Mouse (Mus musculus) G1E (cell line): Measurements from ENCODE around the gene Rasa2. TPM values are rescaled to one million over a fixed set of nuclear protein-coding genes. Genes with fewer than 3 reads are reported as not detected.

ENCODE experiments used
- ATAC-seq: 2 replicates; pipeline ENCODE4 v1.8.0; 2016; ENCODE audit warnings: mild to moderate bottlenecking; ENCODE audit not compliant: insufficient number of reproducible peaks, poor library complexity, low FRiP score, severe bottlenecking; ENCODE audit errors: extremely low read depth
- DNase-seq: peaks from one replicate; pipeline ENCODE4 v3.0.0; 2012; ENCODE audit warnings: low spot score
- H3K27me3 ChIP-seq: 2 replicates; pipeline ENCODE4 v1.6.1; 2012; ENCODE audit warnings: mild to moderate bottlenecking, low read length, inconsistent platforms; ENCODE audit not compliant: insufficient read depth
- H3K36me3 ChIP-seq: replicated peaks from 2 replicates; pipeline ENCODE3; 2012; ENCODE audit warnings: mild to moderate bottlenecking, inconsistent platforms
- H3K4me1 ChIP-seq: 2 replicates; pipeline ENCODE4 v1.6.1; 2012; ENCODE audit warnings: low read depth, low read length, inconsistent platforms, mixed read lengths; ENCODE audit not compliant: insufficient read depth
- H3K4me3 ChIP-seq: 2 replicates; pipeline ENCODE4 v1.5.1; 2012; ENCODE audit warnings: low read depth, mild to moderate bottlenecking, inconsistent platforms, low read length, moderate library complexity, mixed read lengths
- H3K9me3 ChIP-seq: replicated peaks from 2 replicates; pipeline ENCODE4 v1.6.1; 2012; ENCODE audit warnings: inconsistent platforms
- CTCF ChIP-seq: IDR thresholded peaks from 2 replicates; pipeline ENCODE4 v1.5.1; 2012; ENCODE audit warnings: low read depth, low read length, inconsistent platforms, mixed read lengths
- GATA1 ChIP-seq: IDR thresholded peaks from 2 replicates; pipeline ENCODE4 v1.6.1; 2012; ENCODE audit warnings: borderline replicate concordance, low read length, inconsistent platforms, mixed read lengths
- GATA2 ChIP-seq: IDR thresholded peaks from 2 replicates; pipeline ENCODE4 v1.6.1; 2012; ENCODE audit warnings: low read depth, low read length, inconsistent platforms, borderline replicate concordance
- POLR2AphosphoS5 ChIP-seq: IDR thresholded peaks from 2 replicates; pipeline ENCODE4 v1.6.1; 2012; ENCODE audit warnings: low read depth, low read length, inconsistent platforms; ENCODE audit not compliant: insufficient replicate concordance
- TAL1 ChIP-seq: conservative IDR thresholded peaks from 2 replicates; pipeline ENCODE4 v1.6.1; 2012; ENCODE audit warnings: low read depth, low read length, inconsistent platforms, mixed read lengths
- polyA plus RNA-seq: library from polyadenylated mRNA; stranded (reverse); fragments of >175 nt; gene quantifications from 2 replicates; pipeline ENCODE4 v1.2.3, GENCODE M21; 2012
- total RNA-seq, 2 experiments: library from RNA; stranded (forward) in 1 of 2; stranded (reverse) in 1 of 2; fragments of 200-1000 nt in 1 of 2; fragments of >200 nt in 1 of 2; fragmentation: Nextera tagmentation in 1 of 2; gene quantifications; 2 replicates each; pipeline ENCODE4 v1.2.3; 2014 to 2017

Gene Rasa2
- total and polyA plus RNA-seq, 3 experiments, result 3.2 to 74.8 (median 54.9) TPM

- DNase-seq, result no peak
- Histone ChIP-seq H3K9me3 (no peaks in the 10 kb centered on the region), H3K4me3 (no peak overlapping the region; the same call in 1 of the 2 replicates), H3K27me3 (no peaks in the 10 kb centered on the region), H3K36me3 (no peaks in the 10 kb centered on the region), H3K4me1 (peaks cover 67% of the 10 kb centered on the region)
- ATAC-seq, result no peak
- TF ChIP-seq TAL1 (no peak), CTCF (no peak), GATA1 (no peak), POLR2AphosphoS5 (no peak), GATA2 (no peak)
Observed at GRCm38 (mm10) chr9:96639451-96639850, 8.0 kb upstream of the Rasa2 start.

- Histone ChIP-seq H3K4me3 (no peak overlapping the region), H3K36me3 (no peaks in the 10 kb centered on the region), H3K4me1 (peaks cover 74% of the 10 kb centered on the region), H3K9me3 (no peaks in the 10 kb centered on the region), H3K27me3 (no peaks in the 10 kb centered on the region)
- ATAC-seq (no peak), DNase-seq (no peak)
- TF ChIP-seq TAL1, result no peak
- no peak for TF ChIP-seq GATA1
- no peak for TF ChIP-seq GATA2
- no peak for TF ChIP-seq CTCF
- TF ChIP-seq POLR2AphosphoS5, result no peak
Observed at GRCm38 (mm10) chr9:96638508-96638907, 7.1 kb upstream of the Rasa2 start.

GRCm38 (mm10) chr9:96637157-96637548 is 5.7 kb upstream of the Rasa2 start:
- Histone ChIP-seq H3K27me3 (no peaks in the 10 kb centered on the region), H3K9me3 (no peaks in the 10 kb centered on the region), H3K4me1 (peaks cover 87% of the 10 kb centered on the region), H3K4me3 (peak overlapping the region; percentile 7; the same call in 1 of the 2 replicates), H3K36me3 (no peaks in the 10 kb centered on the region)
- ATAC-seq (no peak), DNase-seq (no peak)
- no peak for TF ChIP-seq TAL1
- TF ChIP-seq GATA1, result no peak
- no peak for TF ChIP-seq GATA2
- no peak for TF ChIP-seq POLR2AphosphoS5
- no peak for TF ChIP-seq CTCF

- no peak for TF ChIP-seq CTCF
- TF ChIP-seq GATA1, result no peak
- peak; percentile 72 for TF ChIP-seq TAL1
- H3K36me3 ChIP-seq, result no peaks in the 10 kb centered on the region
- H3K9me3 ChIP-seq, result no peaks in the 10 kb centered on the region
- H3K4me3 ChIP-seq, result no peak overlapping the region; the same call in 1 of the 2 replicates
- peaks cover 93% of the 10 kb centered on the region for H3K4me1 ChIP-seq
- DNase-seq, result peak; percentile 79
- no peaks in the 10 kb centered on the region for H3K27me3 ChIP-seq
- peak; percentile 91 for ATAC-seq
Observed at GRCm38 (mm10) chr9:96636423-96637156, 5.2 kb upstream of the Rasa2 start.

GRCm38 (mm10) chr9:96635899-96636298 is 4.5 kb upstream of the Rasa2 start:
- DNase-seq (no peak), ATAC-seq (no peak)
- Histone ChIP-seq H3K36me3 (no peaks in the 10 kb centered on the region), H3K4me1 (peaks cover 90% of the 10 kb centered on the region), H3K27me3 (no peaks in the 10 kb centered on the region), H3K9me3 (no peaks in the 10 kb centered on the region), H3K4me3 (peak overlapping the region; percentile 42; the same call in 1 of the 2 replicates)
- TF ChIP-seq CTCF (no peak), GATA2 (no peak), POLR2AphosphoS5 (no peak), TAL1 (no peak), GATA1 (no peak)

- DNase-seq (no peak), ATAC-seq (no peak)
- TF ChIP-seq GATA1, result no peak
- no peak for TF ChIP-seq TAL1
- no peak for TF ChIP-seq POLR2AphosphoS5
- no peak for TF ChIP-seq CTCF
- TF ChIP-seq GATA2, result no peak
- peaks cover 85% of the 10 kb centered on the region for H3K4me1 ChIP-seq
- no peak overlapping the region; the same call in 1 of the 2 replicates for H3K4me3 ChIP-seq
- H3K36me3 ChIP-seq, result no peaks in the 10 kb centered on the region
- H3K9me3 ChIP-seq, result no peaks in the 10 kb centered on the region
- no peaks in the 10 kb centered on the region for H3K27me3 ChIP-seq
Observed at GRCm38 (mm10) chr9:96635176-96635575, 3.8 kb upstream of the Rasa2 start.
